Mouse (Mus musculus) heart, postnatal 4 days (tissue): ENCODE data around the gene Cdc20b. TPM values are rescaled to one million over a fixed set of nuclear protein-coding genes. Genes with fewer than 3 reads are reported as not detected.

Experiments used
- DNase-seq: peaks from one replicate; pipeline ENCODE4 v3.0.0; 2021
- total RNA-seq, 2 experiments: library from RNA; stranded (reverse); gene quantifications; 2 replicates each; pipeline ENCODE4 v1.2.3; 2021

The Cdc20b gene
- total RNA-seq, 2 experiments from 2014 or later: not detected

GRCm38 (mm10) chr13:113031351-113031750 lies 3.6 kb upstream of the Cdc20b start:
- no peak for DNase-seq

GRCm38 (mm10) chr13:113031792-113032571 lies 2.9 kb upstream of the Cdc20b start:
- DNase-seq: no peak

GRCm38 (mm10) chr13:113032831-113033230 lies 2.1 kb upstream of the Cdc20b start:
- no peak for DNase-seq

DNA sequence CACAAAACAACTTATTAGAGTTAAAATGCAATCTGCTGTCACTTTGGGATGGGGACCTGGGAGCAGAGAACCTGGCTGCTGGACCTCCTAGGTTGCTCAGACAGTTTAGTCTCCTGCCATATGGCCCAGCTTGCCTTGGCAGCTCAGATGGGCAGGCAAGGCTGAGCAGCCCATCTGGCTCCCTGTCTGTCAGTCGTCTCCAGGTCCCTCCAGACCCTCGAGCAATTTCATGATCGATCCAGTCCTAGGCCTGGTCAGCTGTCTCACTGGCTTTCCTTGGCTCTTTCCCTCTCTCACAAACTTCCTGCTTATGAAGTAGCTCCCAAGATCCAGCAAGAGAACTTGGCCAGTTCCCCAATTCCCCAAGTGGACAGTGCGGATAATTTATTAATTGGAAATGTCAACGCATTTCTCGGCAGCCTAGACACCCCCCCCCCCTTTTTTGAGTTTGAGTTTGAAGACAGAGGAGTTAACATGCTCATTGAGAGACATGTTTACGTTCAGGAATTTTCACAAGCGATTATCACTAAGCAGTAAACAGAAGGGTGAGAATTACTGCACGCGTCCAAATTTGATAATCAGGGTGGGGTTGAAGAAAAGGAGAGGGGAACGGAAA lies 532 bp upstream of the Cdc20b start:
- DNase-seq: no peak

GRCm38 (mm10) chr13:113035852-113036251 lies 941 bp downstream of the Cdc20b start:
- DNase-seq: peak; percentile 79

DNA sequence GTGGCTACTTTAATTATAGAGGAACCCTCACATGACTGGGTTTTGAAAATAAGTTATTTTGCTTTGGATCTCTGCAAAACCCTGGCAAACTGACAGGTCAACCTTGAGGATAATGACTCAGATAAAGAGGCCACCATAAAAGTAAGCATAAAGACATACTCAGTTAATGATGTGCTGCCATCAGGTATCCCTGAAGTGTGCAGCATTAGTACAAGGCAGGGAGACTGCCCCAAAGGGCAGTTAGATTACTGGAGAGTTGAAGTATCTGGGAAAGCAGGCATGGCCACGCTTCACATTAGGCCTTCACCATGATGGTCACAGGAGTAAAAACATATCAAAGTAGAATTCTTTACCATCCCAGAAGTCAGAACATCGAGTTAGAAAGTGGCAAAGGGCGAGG lies 10.0 kb downstream of the Cdc20b start:
- DNase-seq: no peak

GRCm38 (mm10) chr13:113045458-113046110 lies 10.7 kb downstream of the Cdc20b start:
- DNase-seq: peak; percentile 11

DNA sequence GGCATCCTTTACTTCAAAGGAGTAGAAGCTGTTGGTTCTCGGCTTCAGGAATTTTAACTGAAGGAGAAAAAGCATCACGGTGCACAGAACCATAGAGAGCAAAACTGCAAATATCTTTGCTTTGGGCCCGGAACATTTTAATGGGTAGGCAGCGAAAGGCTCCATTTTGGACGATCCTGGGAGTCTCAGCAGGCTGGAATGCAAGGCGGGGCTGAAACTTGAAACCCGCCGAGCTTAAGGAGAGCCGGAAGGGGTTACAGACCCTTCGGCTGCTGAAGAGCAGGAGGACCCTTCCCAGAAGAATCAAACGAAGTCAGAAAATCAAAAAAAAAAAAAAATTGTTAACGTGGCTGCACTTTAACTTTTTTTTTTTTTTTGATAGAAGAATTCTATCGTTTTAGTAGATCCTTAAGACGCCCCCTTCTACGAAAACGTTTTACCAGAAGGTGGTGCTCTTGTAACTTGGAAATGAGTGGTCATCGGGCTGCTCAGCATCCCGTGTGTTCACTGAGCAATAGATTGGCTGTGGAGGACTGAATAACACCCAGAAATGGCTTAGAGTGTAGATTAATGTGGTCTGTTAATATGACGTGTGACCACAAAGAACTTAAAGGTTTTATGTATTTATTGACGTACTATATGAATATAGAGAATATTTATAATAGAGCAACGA lies 11.4 kb downstream of the Cdc20b start, which contains the start of gene Gpx8:
Gene Gpx8, minus strand, starts transcription at position 200 of the 673 bp plus-strand sequence.
- DNase-seq: peak; percentile 74

DNA sequence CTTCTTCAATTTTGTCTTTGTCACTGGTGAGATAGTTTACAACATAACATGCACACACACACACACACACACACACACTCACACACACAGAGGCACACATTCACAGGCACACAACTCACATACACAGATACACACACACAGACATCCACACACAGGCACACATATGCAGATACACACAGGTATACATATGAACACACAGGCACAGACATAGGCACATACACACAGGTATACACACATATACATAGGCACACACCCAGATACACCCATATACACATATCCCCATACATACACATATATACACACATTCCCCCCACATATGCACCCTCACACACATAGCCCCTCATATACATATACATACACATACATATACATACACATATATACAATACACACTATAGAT lies 12.1 kb downstream of the Cdc20b start:
- DNase-seq: no peak

DNA sequence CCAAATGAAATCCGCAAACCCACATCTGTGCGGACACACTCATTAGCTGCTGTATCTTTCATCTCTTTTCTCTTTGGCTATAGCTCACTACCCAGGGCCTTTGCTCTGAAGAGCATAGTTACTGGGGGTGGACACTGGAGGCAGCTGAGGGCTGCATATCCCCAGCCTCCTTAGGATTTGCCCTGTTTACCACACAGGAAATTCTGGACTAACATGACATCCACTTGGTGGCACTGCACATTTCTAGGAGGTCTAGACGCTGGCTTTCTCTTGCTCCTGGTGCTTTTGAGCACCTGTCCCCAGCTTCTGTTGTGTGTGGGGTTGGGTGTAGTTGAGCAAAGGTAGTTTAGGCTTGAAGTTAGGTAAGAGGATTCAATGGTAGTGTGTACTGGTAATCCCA lies 12.7 kb downstream of the Cdc20b start:
- DNase-seq: no peak

- DNase-seq: no peak
Observed at GRCm38 (mm10) chr13:113054230-113054629, 19.3 kb downstream of the Cdc20b start.

- DNase-seq: peak; percentile 47
Observed at GRCm38 (mm10) chr13:113055826-113056225, 20.9 kb downstream of the Cdc20b start.

DNA sequence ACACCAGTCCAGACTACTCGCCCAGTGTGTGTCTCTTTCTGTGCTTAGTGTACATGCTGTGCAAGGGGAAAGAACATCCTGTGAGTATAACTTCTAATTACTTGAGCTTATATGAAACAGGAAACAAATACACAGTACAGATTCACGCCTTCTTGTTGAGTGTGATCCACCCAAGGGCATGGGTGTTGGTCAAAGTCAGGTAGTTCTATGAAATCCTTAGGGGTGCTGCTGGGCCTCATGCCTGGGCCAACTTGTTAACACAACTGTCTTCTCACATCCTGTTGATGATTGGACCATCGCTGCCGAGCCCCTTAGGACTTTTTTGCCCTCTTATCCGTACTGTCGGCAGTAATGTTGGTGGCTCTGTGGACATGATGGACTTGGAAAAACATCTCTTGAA lies 26.8 kb downstream of the Cdc20b start:
- no peak for DNase-seq

GRCm38 (mm10) chr13:113064542-113064941 lies 29.6 kb downstream of the Cdc20b start:
- DNase-seq: no peak

DNA sequence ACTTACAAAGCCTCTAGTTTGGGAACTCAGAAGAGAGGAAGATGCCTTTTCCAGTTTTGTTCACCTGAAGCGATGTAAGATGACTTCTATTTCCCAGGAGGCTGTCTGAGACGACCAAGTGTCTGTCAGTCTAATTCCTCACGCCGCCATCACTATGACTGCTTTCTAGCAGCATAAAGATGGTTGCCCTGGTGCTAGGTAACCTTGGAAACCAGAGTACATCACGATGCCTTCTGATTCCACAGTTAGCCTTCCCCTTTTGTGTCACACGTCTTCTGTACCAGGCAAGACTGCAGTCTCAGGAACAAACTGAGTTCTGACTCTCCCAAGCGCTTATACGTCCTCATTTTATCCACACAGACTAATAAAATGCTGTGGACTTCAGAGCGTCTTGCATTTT lies 44.1 kb downstream of the Cdc20b start:
- no peak for DNase-seq

DNA sequence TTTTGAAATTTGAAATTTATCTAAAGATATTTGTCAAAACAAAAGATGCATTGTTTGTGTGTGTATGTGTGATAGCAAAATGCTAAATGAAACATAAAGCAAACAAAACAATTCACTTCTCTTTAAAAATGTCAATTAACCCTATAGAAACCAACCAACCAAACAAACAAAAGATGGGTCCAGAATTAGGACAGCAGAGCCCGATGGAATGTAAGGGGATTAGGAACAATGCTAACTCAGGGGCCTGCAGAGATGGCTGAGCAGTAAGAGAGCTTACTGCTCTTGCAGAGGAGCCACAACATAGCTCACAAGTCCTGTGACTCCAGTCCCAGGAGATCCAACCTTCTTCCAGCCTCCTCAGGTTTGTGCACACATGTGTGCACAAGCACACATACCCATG lies 47.2 kb downstream of the Cdc20b start:
- DNase-seq: no peak

DNA sequence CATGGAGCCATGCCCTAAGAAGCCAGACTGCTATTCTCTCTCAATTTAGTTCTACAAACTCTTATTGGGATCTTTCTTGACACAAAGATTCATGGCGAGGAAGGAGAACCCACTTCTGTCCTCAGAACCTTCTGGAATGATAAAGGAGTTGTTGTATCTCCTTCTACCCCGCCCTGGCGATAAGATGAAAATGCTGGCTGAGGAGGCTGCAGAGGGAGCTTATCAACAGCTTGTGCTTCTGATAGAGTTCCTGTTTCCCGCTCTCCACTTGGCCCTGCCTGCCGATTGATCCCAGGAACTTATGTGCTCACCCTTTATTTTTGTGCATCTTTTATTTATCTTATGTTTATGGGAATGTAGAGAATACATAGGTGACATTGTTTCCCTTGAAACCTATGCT lies 49.8 kb downstream of the Cdc20b start:
- no peak for DNase-seq

GRCm38 (mm10) chr13:113087226-113088017 lies 52.5 kb downstream of the Cdc20b start:
- no peak for DNase-seq

DNA sequence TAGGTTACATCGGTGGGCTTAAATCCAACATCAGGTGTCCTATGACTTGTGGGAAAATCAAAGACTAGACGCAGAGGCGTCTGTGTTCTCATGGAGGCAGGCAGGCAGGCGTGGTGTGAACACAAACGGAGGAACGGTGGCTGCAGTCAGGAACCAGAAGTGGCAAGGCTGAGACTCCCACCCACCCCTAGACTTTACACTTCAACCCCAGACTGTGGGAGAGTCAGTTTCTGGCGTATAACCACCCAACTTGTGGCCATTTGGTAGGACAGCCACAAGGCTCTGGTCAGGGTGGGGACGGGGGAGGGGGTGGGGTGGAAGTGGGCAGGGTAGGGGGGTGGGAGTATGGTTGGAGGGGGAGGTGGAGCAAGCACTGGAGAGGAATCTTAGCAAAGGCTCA lies 55.6 kb downstream of the Cdc20b start:
- no peak for DNase-seq

- no peak for DNase-seq
Observed at GRCm38 (mm10) chr13:113094618-113095017, 59.7 kb downstream of the Cdc20b start.

DNA sequence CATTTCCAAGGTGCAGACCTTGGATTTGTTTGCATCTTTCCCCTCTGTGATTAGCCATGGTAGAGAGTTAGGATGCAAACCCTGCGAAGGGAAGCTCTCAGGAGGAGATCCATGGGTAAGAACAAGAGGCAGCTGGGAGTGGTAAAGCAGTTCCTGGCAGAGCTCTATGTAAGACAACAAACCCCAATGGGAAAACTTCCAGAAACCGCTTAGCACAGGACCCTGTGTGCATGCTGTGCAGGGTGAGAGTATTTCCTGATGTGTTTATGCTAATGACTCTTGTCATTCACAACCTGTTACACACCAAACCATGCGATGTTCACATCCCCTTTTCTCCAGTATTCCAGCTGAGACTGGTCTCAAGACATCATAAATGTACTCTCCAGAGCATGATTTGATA lies 62.1 kb downstream of the Cdc20b start:
- no peak for DNase-seq

GRCm38 (mm10) chr13:113098406-113098805 lies 63.5 kb downstream of the Cdc20b start:
- no peak for DNase-seq
